Mouse (Mus musculus): ENCODE measurements around the gene Best1.

The Best1 gene

GRCm38 (mm10) chr19:9966096-9966867 is 35.2 kb downstream of the Best1 start:
- no peak for DNase-seq (ENCODE audit: low read depth, low spot score)

- no peak for DNase-seq (ENCODE audit: low read depth, low spot score)
Observed at GRCm38 (mm10) chr19:9964205-9964916, 37.1 kb downstream of the Best1 start.

- no peak for DNase-seq (ENCODE audit: low read depth, low spot score)
Observed at GRCm38 (mm10) chr19:9960769-9961168, 40.7 kb downstream of the Best1 start.

GRCm38 (mm10) chr19:9957965-9958364 is 43.5 kb downstream of the Best1 start:
- peak; percentile 42 for DNase-seq (ENCODE audit: low read depth, low spot score)

- DNase-seq (ENCODE audit: low read depth, low spot score): no peak
Observed at GRCm38 (mm10) chr19:9956624-9957388, 44.6 kb downstream of the Best1 start.

- DNase-seq (ENCODE audit: low read depth, low spot score): no peak
Observed at GRCm38 (mm10) chr19:9955438-9955837, 46.0 kb downstream of the Best1 start.

- DNase-seq (ENCODE audit: low read depth, low spot score): peak; percentile 85
Observed at GRCm38 (mm10) chr19:9954811-9955202, 46.6 kb downstream of the Best1 start.

GRCm38 (mm10) chr19:9954055-9954810 is 47.2 kb downstream of the Best1 start:
- DNase-seq (ENCODE audit: low read depth, low spot score): peak; percentile 99

GRCm38 (mm10) chr19:9952912-9953311 is 48.5 kb downstream of the Best1 start:
- no peak for DNase-seq (ENCODE audit: low read depth, low spot score)

- no peak for DNase-seq (ENCODE audit: low read depth, low spot score)
Observed at GRCm38 (mm10) chr19:9952390-9952789, 49.0 kb downstream of the Best1 start.

GRCm38 (mm10) chr19:9946986-9947385 is 54.4 kb downstream of the Best1 start:
- DNase-seq (ENCODE audit: low read depth, low spot score): peak; percentile 98

GRCm38 (mm10) chr19:9945800-9946564 is 55.5 kb downstream of the Best1 start:
- peak; percentile 83 for DNase-seq (ENCODE audit: low read depth, low spot score)

GRCm38 (mm10) chr19:9942539-9943533 is 58.6 kb downstream of the Best1 start:
- DNase-seq (ENCODE audit: low read depth, low spot score): no peak

GRCm38 (mm10) chr19:9941809-9942208 is 59.6 kb downstream of the Best1 start:
- no peak for DNase-seq (ENCODE audit: low read depth, low spot score)

- no peak for DNase-seq (ENCODE audit: low read depth, low spot score)
Observed at GRCm38 (mm10) chr19:9940903-9941302, 60.5 kb downstream of the Best1 start.

GRCm38 (mm10) chr19:9939841-9940240 is 61.6 kb downstream of the Best1 start:
- DNase-seq (ENCODE audit: low read depth, low spot score): no peak

- DNase-seq (ENCODE audit: low read depth, low spot score): peak; percentile 58
Observed at GRCm38 (mm10) chr19:9938824-9939303, 62.6 kb downstream of the Best1 start.

GRCm38 (mm10) chr19:9938156-9938823 is 63.1 kb downstream of the Best1 start:
- no peak for DNase-seq (ENCODE audit: low read depth, low spot score)

GRCm38 (mm10) chr19:9937428-9937827 is 64.0 kb downstream of the Best1 start:
- DNase-seq (ENCODE audit: low read depth, low spot score): no peak

Measured in 3T3-L1 (cell line).